Mouse (Mus musculus) kidney, embryonic 15.5 days (tissue): ENCODE measurements around the gene Prcd. TPM values are rescaled to one million over a fixed set of nuclear protein-coding genes. Genes with fewer than 3 reads are reported as not detected.
"Not testable (repeated sequence)": the region's sequence is repeated elsewhere in the genome, so short reads cannot be mapped to it uniquely, and the experiment has no call there.

Source experiments
- ATAC-seq: fragments of 200-750 bp; cut with Nextera tagmentation; replicated peaks from 2 replicates; pipeline ENCODE4 v1.8.0; 2017; ENCODE audit warnings: moderate TSS enrichment; ENCODE audit not compliant: low FRiP score
- H3K27ac ChIP-seq: fragments of 300-500 bp; sonication (generic); 2 replicates; pipeline ENCODE4 v1.5.1; 2015; ENCODE audit warnings: mild to moderate bottlenecking, inconsistent platforms
- H3K27me3 ChIP-seq: fragments of 300-500 bp; sonication (generic); 2 replicates; pipeline ENCODE4 v1.6.1; 2015; ENCODE audit warnings: inconsistent platforms
- H3K36me3 ChIP-seq: fragments of 300-500 bp; sonication (generic); 2 replicates; pipeline ENCODE4 v1.6.1; 2015; ENCODE audit warnings: inconsistent platforms
- H3K4me1 ChIP-seq: fragments of 300-500 bp; sonication (generic); 2 replicates; pipeline ENCODE4 v1.6.1; 2015; ENCODE audit warnings: inconsistent platforms
- H3K4me2 ChIP-seq: fragments of 300-500 bp; sonication (generic); 2 replicates; pipeline ENCODE4 v1.6.1; 2015; ENCODE audit warnings: moderate library complexity, mild to moderate bottlenecking, inconsistent platforms
- H3K4me3 ChIP-seq: fragments of 300-500 bp; sonication (generic); replicated peaks from 2 replicates; pipeline ENCODE4 v1.5.1; 2015; ENCODE audit warnings: mild to moderate bottlenecking, inconsistent platforms
- H3K9ac ChIP-seq: fragments of 300-500 bp; sonication (generic); 2 replicates; pipeline ENCODE4 v1.6.1; 2015; ENCODE audit warnings: mild to moderate bottlenecking, inconsistent platforms
- H3K9me3 ChIP-seq: fragments of 300-500 bp; sonication (generic); replicated peaks from 2 replicates; pipeline ENCODE4 v1.6.1; 2016; ENCODE audit warnings: inconsistent platforms
- WGBS: fragments of 180-500 bp; shearing (Covaris S2); methylation state at CpG from one replicate; pipeline ENCODE4 v1.1.7; 2015; ENCODE audit warnings: mixed read lengths; 5-methylcytosine and 5-hydroxymethylcytosine counted together
- polyA plus RNA-seq: library from polyadenylated mRNA; unstranded; fragments of >200 nt; fragmentation: Nextera tagmentation; extraction: Ambion mirVana; gene quantifications from 2 replicates; pipeline ENCODE4 v1.2.1, GENCODE M21; 2015

The Prcd gene
- 1.1 and 1.6 TPM in 2 replicates for polyA plus RNA-seq

DNA sequence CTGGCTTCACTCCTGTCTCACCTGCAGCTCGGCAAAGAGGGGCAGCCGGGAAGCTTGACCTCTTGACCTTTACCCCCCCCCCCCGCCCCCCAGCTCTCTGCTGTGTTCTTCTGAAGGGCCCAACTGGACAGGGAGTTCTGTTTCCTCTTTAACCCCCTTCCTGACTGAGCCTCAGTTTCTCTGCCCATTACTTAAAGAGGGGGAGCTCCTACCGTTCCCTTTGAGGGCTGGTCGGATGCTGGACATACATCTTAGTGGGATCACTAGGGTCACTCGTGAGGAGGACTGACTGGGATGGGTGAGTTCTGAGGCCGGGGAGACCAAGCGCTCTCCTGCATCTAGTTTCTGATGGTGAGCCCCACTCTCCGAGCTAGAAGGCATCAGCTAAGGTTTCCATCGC is at the start of gene Prcd:
Prcd (plus strand) TSS at position 301 of the 400 bp plus-strand sequence.
- 7% methylated on average over 10 of the region's 10 CpGs for WGBS
- peak within 1 kb of the TSS; percentile 22; the same call in 1 of the 2 replicates for H3K27ac ChIP-seq

DNA sequence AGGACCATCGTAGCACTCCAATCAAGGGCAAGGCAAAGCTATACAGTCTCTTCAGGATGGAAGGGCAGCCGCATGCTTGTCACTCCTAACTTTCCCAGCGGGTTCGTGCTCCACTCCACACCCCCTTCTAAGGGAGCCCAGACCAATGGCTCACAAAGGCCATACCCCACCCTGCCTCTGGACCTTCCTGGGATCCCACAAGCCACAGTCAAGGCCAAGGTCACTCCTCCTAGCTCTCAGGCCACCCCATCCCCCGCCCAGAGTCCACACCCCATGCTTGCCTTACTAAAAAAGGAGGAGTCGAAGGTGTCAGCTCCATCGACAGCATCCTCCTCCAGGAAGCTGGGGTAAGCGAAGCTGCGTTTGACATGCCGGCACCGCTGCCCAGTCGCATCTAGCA is 49.2 kb upstream of the Prcd start:
- 0 out of 2 replicates have a peak, but pooled peaks have one; percentile 13 for ATAC-seq
- 86% methylated on average over 12 of the region's 12 CpGs for WGBS
- peaks cover 63% of the 10 kb centered on the region for H3K36me3 ChIP-seq

More for the DNA sequence above, at the start of gene Prcd:
- no peak for ATAC-seq
- Histone ChIP-seq H3K4me2 (peak within 1 kb of the TSS; percentile 96), H3K36me3 (no peaks in the 10 kb centered on the region), H3K27me3 (peaks cover 52% of the 10 kb centered on the region), H3K9ac (peak within 1 kb of the TSS; percentile 52), H3K4me3 (peak within 1 kb of the TSS; percentile 58), H3K4me1 (peaks cover 59% of the 10 kb centered on the region), H3K9me3 (no peaks in the 10 kb centered on the region)

DNA sequence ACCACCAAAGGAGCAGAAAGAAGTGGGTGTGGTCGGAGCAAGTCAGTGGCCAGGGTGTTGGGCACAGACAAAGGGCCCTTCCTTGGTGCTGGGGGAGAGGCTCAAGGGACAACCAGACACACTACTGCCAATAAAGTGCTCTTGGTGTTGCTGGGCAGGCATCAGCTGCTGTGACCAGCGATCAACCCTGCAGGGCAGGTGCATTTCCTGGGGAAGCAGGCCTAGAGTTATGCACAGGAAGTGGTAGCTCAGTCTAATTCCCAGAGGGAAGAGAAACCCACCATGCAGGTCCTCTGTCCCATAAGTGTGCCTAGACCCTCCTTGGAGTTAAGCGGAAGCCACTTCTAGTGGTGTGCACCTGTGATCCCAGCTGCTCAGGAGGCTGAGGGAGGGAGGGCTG is 45.6 kb upstream of the Prcd start:
- WGBS: 92% methylated on average over 3 of the region's 3 CpGs

More for the DNA sequence above, 49.2 kb upstream of the Prcd start:
- no peak overlapping the region for H3K27ac ChIP-seq
- no peak overlapping the region for H3K4me2 ChIP-seq
- H3K4me1 ChIP-seq: peaks cover 1% of the 10 kb centered on the region; the same call in 1 of the 2 replicates
- no peak overlapping the region for H3K4me3 ChIP-seq
- no peaks in the 10 kb centered on the region for H3K9me3 ChIP-seq
- no peak overlapping the region for H3K9ac ChIP-seq
- H3K27me3 ChIP-seq: no peaks in the 10 kb centered on the region

DNA sequence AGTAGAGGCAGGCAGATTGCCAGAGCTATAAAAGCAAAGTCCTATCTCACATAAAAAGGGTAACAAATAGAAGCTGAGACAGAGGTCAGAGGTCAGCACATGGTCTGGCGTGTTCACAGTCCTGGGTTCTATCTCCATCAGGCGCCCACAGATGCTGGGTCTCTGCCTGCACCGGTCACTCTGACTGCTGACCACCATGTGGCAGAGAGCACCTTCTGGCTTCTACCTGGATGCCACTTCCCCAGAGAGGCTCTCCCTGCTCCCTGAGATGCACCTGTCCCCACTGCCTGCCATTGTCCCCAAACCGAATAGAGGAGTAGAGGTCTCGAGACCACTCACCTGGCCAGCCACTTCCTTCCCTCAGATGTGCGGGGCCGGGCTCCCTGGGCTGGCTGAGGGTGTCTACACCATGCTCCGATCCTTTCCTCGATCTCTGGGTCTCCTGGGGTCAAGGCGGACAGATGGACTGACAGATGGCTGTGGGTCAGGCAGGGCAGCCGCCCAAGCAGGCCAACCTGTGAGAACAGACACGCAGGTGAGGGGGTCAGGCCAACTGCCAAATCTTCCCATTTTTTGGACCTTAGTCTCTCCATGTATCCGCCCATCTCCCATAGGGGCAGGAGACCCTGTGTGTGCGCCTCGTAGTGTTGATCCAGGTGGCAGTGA is 43.2 kb upstream of the Prcd start:
- Histone ChIP-seq H3K27ac (no peak overlapping the region), H3K36me3 (peaks cover 19% of the 10 kb centered on the region), H3K4me1 (peaks cover 11% of the 10 kb centered on the region), H3K4me2 (no peak overlapping the region), H3K9me3 (no peaks in the 10 kb centered on the region), H3K4me3 (no peak overlapping the region), H3K9ac (no peak overlapping the region), H3K27me3 (no peaks in the 10 kb centered on the region)
- WGBS: 80% methylated on average over 15 of the region's 15 CpGs
- ATAC-seq: no peak

More for the DNA sequence above, 45.6 kb upstream of the Prcd start:
- Histone ChIP-seq H3K27ac (no peak overlapping the region), H3K36me3 (peaks cover 38% of the 10 kb centered on the region), H3K4me1 (peaks cover 5% of the 10 kb centered on the region; the same call in 1 of the 2 replicates), H3K4me2 (no peak overlapping the region), H3K27me3 (no peaks in the 10 kb centered on the region), H3K9me3 (no peaks in the 10 kb centered on the region), H3K4me3 (no peak overlapping the region), H3K9ac (no peak overlapping the region)
- no peak for ATAC-seq

DNA sequence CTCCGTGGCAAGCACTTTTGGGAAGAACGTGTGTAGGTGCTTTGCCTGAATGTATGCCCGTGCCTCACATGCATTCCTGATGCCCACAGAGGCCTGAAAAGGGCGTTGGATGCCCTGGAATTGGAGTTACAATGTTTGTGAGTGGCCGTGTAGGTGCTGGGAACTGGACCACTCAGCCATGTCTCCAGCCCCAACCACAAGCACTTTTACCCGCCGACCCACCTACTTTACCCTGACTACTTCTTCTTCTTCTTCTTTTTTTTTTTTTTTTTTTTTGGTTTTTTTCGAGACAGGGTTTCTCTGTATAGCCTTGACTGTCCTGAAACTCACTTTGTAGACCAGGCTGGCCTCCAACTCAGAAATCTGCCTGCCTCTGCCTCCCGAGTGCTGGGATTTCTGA is 42.2 kb upstream of the Prcd start:
- Histone ChIP-seq H3K4me1 (peaks cover 22% of the 10 kb centered on the region), H3K36me3 (0 out of 2 replicates have a peak, but pooled peaks cover 10% of the 10 kb centered on the region)
- H3K9ac ChIP-seq, H3K27ac ChIP-seq, ATAC-seq, H3K9me3 ChIP-seq, H3K27me3 ChIP-seq, H3K4me2 ChIP-seq, H3K4me3 ChIP-seq: not testable (repeated sequence)
- 88% methylated on average over 8 of the region's 9 CpGs for WGBS

DNA sequence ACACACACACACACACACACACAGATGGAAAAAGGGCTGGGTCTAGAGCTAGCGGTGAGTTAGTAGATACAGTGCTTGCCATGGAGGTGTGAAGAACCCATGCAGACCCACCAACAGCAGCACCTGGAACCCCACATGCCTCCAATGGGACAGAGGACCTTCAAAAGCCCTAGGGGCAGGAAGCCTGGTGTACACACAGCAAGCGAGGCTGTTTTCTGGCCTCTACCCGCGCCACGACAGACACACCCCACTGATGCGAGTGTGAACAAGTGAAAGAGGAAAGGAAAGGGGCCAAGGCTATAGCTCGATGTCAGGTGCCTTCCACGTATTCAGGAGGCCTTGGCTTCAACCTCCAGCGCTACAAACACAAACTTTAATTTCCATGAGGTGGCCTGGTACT is 41.5 kb upstream of the Prcd start:
- no peak overlapping the region for H3K4me3 ChIP-seq
- no peak overlapping the region for H3K27ac ChIP-seq
- no peak overlapping the region for H3K9ac ChIP-seq
- no peak overlapping the region for H3K4me2 ChIP-seq
- ATAC-seq: no peak
- H3K9me3 ChIP-seq: no peaks in the 10 kb centered on the region
- H3K27me3 ChIP-seq: no peaks in the 10 kb centered on the region
- WGBS: 91% methylated on average over 9 of the region's 9 CpGs
- peaks cover 28% of the 10 kb centered on the region for H3K4me1 ChIP-seq
- H3K36me3 ChIP-seq: 0 out of 2 replicates have a peak, but pooled peaks cover 8% of the 10 kb centered on the region

DNA sequence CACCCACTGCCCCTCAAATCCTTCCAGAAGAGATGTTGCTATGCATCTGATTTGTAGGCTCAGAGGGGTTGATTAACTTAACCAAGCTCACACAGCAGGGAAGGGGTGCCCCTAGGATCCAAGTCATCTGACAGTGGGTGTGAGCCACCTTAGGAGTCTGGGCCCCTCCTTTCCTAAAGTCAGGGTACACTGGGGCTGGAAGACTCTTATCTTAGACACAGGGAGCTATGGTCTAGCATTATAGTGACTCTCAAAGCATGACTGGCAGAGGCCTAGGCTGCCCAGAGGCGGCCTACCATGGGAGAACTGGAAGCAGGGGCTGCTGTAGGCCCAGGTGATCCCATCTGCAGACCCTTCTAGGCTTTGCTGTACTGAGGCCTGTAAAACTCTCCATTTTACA is 40.8 kb upstream of the Prcd start:
- Histone ChIP-seq H3K36me3 (0 out of 2 replicates have a peak, but pooled peaks cover 6% of the 10 kb centered on the region), H3K9me3 (no peaks in the 10 kb centered on the region), H3K27ac (no peak overlapping the region), H3K4me2 (no peak overlapping the region), H3K4me1 (peaks cover 34% of the 10 kb centered on the region), H3K4me3 (no peak overlapping the region), H3K27me3 (no peaks in the 10 kb centered on the region), H3K9ac (no peak overlapping the region)
- ATAC-seq: no peak
- 92% methylated on average over 1 of the region's 1 CpGs for WGBS

DNA sequence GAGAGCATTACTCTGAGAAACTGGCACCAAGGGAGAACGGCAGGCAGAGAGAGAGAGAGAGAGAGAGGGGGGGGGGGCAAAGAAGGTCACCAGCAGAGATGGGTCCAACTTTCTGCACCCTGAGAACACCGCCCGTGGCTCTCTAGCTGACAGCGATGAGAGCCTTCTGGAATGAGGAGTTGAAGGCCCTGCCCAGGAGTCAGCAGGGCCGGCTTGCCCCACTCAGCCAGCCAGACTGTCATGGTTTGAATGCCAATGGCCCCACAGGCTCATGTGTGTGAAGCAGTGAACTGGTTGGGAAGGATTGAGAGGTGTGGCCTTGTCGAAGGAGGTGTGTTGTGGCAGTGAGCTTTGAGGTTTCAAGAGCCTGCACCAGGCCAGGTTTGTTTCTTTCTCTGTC is 40.1 kb upstream of the Prcd start:
- peaks cover 40% of the 10 kb centered on the region for H3K4me1 ChIP-seq
- ATAC-seq: no peak
- WGBS: 90% methylated on average over 6 of the region's 6 CpGs

DNA sequence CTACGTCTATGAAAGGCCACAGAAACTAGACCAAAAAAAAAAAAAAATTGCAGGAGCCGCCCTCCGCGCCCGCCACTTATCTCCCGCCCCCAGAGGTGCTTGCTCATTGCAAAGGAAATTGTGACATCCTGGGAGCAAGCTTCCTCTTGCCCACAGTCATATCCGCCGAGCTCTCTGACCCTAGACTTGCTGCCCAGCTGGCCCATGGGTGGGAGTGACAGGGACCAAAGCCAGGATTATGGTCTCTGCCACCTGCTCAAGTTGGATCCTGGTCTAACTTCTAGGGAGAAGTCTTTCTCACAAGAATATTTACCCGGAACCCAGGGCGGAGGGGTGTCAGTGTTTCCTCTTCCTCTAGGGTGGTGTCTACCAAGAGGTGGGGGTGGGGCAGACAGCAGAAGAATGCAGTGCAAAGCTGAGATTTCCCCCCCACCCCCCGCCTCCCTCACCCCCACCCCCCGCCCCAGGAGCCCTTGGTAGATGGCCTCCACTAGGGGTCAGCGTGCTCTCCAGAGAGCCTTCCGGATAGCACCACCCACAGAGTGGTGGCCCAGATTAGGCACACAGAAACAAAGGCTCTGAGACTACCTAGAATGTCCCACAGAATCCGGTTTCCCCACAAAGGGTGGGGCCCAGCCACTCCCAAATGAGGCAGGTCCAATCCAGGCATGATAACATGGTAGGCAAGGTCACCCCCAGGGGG is 37.4 kb upstream of the Prcd start:
- no peaks in the 10 kb centered on the region for H3K36me3 ChIP-seq
- H3K9me3 ChIP-seq: no peaks in the 10 kb centered on the region
- H3K4me1 ChIP-seq: peaks cover 62% of the 10 kb centered on the region
- no peak overlapping the region for H3K4me3 ChIP-seq
- H3K9ac ChIP-seq: no peak overlapping the region
- 41% methylated on average over 14 of the region's 15 CpGs for WGBS
- peak; percentile 57; the same call in 1 of the 2 replicates for ATAC-seq
- H3K27ac ChIP-seq: peak overlapping the region; percentile 73
- H3K4me2 ChIP-seq: peak overlapping the region; percentile 9; the same call in 1 of the 2 replicates
- H3K27me3 ChIP-seq: no peaks in the 10 kb centered on the region

More for the DNA sequence above, 40.1 kb upstream of the Prcd start:
- H3K27me3 ChIP-seq: no peaks in the 10 kb centered on the region
- no peak overlapping the region for H3K27ac ChIP-seq
- no peak overlapping the region for H3K9ac ChIP-seq
- H3K4me3 ChIP-seq: no peak overlapping the region
- 0 out of 2 replicates have a peak, but pooled peaks cover 2% of the 10 kb centered on the region for H3K36me3 ChIP-seq
- no peak overlapping the region for H3K4me2 ChIP-seq
- H3K9me3 ChIP-seq: no peaks in the 10 kb centered on the region

DNA sequence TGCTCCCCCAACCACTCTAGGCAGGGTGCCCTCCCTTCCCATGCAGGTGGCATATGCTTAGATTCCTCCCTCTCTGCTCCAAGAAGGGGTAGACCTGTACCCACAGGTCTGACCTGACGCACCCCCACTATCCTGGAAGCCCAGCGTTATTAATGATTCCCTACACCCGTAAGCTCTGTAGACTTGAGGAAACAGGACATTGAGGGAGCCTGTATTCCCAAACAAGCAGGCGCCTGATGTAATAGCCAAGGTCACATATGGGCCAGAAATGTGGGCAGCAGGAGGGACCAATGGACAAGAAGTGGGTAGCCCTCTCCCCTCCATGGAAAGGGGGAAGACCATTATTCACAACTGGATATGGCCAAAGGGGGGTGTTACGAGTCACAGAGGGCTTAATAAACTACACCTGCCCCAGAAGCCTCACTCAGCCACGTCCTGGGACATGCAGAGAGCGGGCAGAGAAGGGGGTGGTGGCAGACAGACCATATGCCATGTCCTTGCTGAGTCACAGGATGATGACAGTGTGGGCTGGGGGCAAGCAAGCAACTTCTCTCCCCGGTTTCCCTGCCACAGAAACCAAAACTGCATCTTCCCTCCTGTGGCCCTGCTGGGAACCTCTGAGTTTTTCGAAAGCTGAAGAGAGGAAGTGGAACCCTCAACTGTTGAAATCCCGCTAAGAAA is 36.8 kb upstream of the Prcd start:
- H3K27me3 ChIP-seq: no peaks in the 10 kb centered on the region
- WGBS: 75% methylated on average over 10 of the region's 10 CpGs
- H3K9ac ChIP-seq: no peak overlapping the region
- H3K4me3 ChIP-seq: no peak overlapping the region
- H3K36me3 ChIP-seq: no peaks in the 10 kb centered on the region
- H3K4me2 ChIP-seq: no peak overlapping the region
- H3K9me3 ChIP-seq: no peaks in the 10 kb centered on the region
- no peak for ATAC-seq
- peak overlapping the region; percentile 73 for H3K27ac ChIP-seq
- H3K4me1 ChIP-seq: peaks cover 69% of the 10 kb centered on the region

DNA sequence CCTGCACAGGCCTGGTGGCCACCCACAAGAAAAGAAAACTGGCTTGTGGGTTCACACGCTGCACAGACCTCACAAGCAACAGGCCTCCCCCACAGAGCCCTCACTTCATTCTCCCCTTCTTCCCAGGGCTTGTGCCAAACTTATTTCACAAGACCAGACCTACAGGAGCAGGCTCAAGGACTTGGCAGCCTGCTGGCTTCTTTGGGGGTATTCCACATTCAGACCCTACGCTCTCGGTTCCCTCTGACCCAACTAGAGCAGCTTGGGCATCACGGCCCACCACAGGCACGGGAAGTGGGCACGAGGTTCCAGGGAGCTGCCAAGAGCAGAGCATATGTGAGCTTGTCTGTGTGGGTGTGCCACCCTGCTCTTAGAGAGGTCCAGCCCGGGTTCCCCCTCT is 35.7 kb upstream of the Prcd start:
- Histone ChIP-seq H3K4me2 (no peak overlapping the region), H3K27ac (no peak overlapping the region), H3K9me3 (no peaks in the 10 kb centered on the region), H3K36me3 (no peaks in the 10 kb centered on the region), H3K4me1 (peaks cover 79% of the 10 kb centered on the region), H3K27me3 (no peaks in the 10 kb centered on the region), H3K4me3 (no peak overlapping the region), H3K9ac (no peak overlapping the region)
- WGBS: 81% methylated on average over 7 of the region's 7 CpGs
- no peak for ATAC-seq

DNA sequence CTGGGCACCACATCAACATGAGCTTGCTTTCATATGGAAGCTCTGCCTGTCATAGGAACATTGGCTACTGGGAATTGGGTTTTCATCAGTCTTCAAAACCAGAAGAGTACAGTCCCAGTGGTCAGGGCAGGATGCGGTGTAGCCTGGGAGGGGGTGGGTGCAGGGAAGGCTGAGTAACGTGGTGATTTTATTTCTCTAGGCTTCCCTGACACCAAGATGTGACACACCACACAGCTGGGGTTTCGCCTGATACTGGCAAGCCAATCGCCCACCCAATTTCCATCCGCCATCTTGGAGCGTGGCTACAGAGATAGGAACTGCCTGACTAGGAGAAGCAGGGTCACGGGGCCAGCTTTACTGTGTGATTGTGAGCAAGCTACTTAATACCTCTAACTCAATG is 34.7 kb upstream of the Prcd start:
- H3K27me3 ChIP-seq: no peaks in the 10 kb centered on the region

More for the DNA sequence above, 34.7 kb upstream of the Prcd start:
- Histone ChIP-seq H3K9me3 (no peaks in the 10 kb centered on the region), H3K4me1 (peaks cover 90% of the 10 kb centered on the region), H3K4me3 (no peak overlapping the region), H3K9ac (no peak overlapping the region), H3K27ac (no peak overlapping the region), H3K36me3 (no peaks in the 10 kb centered on the region), H3K4me2 (no peak overlapping the region)
- ATAC-seq: no peak
- WGBS: 91% methylated on average over 7 of the region's 7 CpGs
